Mouse (Mus musculus): ENCODE results near the gene Zfp142.
A peak's percentile ranks its signal among the peaks of the same experiment; 100 is the strongest.

The Zfp142 gene

DNA sequence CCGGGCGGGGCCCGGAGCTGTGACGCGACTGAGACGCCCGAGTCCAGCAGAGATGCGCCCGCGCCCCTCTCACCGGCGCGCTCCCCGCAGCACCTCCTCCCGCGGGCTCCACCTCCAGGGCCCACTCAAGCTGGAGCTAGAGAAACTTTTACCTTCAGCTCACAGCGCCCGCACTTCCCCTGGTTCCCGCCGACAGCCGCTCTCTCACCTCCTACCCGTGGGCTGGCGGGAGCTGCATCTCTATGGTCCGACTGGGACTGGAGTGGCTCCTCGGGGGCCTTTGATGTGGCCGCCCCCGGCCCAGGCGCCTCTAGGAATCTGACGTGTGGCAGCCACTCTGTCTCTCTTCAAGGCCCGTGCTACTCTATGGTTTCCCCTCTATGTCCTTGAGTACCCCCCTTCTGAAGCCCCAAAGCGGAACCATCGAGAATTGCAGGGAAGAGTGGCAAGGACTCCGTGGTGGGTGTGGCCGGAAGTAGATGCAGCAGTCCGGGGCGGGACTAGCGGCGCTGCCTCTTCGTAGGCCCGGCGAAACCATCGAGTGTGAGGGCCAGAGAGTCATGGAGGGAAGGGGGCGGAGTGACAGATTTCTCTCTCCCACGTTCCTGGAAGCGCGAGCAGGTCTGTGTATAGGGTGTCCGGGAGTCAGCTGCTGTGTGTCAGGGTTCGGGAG is at the start of gene Zfp142, which contains the start of gene Bcs1l:
TSS of gene Zfp142 (minus strand) at position 474 of the 673 bp plus-strand sequence.
TSS of gene Bcs1l (plus strand) at position 517 of the 673 bp plus-strand sequence.
- peak; percentile 98 for DNase-seq

DNA sequence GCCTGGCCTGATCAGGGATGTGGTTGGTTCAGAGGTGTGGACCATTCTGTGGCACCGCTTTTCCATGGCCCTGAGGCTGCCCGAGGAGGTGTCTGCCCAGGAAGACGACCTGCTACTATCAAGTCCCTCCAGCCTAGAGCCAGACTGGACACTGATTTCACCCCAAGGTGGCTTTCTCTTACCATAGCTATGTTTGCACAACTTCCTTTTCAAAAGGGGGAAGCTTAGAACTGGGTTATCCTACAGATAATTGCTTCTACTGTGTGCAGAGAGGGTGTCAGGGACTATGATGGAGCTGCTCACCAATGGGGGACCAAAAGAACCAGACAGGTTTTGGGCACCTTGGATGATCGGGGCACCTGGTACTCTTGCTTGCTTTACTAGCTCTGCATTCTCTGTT is 44.7 kb upstream of the Zfp142 start:
- DNase-seq = no peak

DNA sequence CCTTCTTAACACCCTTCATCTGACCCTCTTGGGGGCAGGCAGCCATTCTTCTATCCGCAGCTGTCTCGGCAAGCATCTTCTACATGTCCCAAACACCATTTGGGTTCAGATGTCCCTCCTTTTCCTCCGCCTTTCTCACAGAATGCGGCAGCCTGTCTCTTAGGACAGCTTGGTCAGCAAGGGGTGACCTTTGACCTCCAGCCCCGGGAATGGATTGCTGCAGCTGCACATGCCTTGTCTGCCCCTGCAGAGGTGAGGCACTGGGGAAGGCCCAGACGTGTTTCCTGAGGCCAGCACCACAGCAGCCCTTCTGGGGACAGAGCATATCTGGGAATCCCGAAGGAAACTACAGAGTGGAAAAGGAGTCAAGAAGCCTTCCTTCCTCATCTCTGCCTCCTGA is 40.0 kb upstream of the Zfp142 start:
- peak; percentile 13 for DNase-seq

- DNase-seq = no peak
Measured at GRCm38 (mm10) chr1:74626076-74626475, 38.0 kb upstream of the Zfp142 start.

- no peak for DNase-seq
Measured at GRCm38 (mm10) chr1:74624183-74624582, 36.1 kb upstream of the Zfp142 start.

DNA sequence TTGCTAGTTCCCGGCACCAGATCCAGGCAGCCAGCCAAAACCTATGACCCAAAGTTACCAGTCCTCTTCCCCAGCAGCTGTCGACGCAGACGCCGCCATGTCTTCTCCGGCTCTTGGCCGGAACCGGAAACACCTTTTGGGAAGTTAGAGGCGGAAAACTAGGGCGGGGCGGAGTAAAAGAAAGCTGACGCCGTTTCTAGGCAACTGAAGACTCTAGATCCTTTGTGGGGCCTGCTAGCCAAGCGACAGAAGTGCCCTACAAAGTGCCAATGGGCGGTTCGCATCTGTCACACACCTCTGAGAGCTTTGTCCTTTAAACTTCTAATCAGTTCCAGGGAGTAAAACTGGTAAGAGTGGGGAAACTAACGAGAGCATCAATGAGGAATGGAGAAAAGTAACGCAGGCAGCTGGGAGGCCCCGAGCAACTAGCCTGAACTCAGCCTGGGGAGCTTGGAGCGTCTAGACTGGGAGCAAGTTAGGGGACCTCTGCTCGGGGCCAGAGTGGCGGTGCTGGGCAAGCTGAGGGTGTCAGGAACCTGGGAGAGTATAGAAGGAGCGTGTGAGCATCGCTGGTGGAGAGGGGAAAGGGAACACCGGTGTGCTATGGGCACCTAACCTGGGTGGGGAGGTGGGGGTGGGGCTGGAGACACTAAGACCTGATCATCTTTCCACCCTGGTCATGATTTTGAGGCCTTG is 13.4 kb upstream of the Zfp142 start, which contains the start of the genes Rnf25 and Stk36:
TSS of gene Rnf25 (minus strand) at position 131 of the 696 bp plus-strand sequence.
TSS of gene Stk36 (plus strand) at position 179 of the 696 bp plus-strand sequence.
- DNase-seq = peak; percentile 86

DNA sequence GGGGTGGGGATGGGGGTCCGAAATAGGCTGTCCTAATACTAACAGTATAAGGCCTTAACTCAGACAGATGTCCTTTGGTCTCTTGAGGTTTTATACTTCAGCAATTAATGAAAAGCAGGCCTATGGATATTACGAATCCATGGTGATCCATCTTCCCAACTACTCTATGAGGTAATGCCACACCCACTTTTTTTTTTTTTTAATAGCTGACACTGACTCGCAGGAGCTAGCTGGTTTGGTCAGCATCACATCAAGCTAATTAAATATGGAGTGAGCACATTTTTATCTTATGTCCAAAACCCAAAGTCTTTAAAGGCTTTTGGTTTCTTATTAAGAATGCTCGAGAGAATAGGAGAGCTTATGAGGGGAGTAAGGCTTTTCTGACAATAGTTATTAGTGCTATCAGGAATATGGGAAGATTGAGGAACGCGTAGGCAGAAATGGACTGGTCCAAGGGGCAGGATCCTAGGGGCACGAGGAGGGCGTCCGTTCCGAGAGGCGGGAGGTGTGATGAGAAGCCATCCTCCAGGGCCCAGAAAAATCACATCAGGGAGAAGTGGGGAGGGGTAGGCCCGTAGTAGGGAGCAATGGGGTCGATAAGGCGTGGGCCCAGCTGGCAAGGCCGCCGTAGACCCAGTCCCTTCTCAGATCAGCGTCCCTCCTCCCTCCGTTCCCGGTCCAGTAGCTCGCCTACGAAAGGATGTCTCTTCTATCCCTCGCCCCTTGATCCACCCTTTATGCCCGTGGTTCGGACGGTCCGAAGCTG is 12.6 kb upstream of the Zfp142 start:
- DNase-seq = no peak

DNA sequence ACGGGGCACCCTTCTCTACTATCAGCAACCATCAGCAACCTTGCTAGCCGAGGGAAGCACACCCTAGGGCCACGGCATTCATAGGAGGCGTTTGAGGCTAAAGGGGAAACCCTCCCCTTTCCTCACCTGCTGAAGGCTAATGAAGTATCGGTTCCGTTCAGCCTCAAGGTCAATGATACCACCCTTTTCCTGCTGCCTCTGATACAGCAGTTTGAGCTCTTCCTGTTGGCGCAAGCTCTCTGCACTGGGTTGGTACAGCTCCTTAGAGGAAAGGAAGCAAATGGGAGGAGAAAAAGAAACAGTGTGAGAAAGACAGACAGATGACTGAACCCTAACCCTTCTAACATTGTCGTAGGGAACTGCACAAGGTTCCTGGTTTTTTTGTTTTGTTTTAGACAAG is 6.4 kb upstream of the Zfp142 start:
- DNase-seq = no peak

GRCm38 (mm10) chr1:74587233-74587772 is 743 bp downstream of the Zfp142 start:
- no peak for DNase-seq

GRCm38 (mm10) chr1:74584616-74585398 is 3.2 kb downstream of the Zfp142 start:
- no peak for DNase-seq

DNA sequence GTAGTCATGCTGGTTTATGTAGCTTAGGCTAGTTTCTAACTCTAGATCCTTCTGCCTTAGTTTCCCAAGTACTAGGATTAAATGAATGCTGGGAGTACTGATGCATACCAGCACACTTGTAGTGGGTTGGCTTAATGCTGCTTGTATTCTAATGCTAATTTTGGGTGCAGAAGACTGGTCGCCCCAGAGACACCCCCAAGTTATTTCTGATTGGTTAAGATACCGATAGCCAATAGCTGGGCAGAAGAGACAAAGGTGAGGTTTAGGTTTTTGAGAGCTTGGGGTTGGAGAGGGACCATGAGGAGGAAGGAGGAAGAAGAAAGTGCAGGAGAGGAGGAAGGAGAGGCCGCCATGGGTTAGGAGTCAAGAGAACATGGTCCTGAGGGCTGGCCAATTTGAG is 5.4 kb downstream of the Zfp142 start:
- DNase-seq = no peak

- DNase-seq = no peak
Measured at GRCm38 (mm10) chr1:74569739-74570719, 18.0 kb downstream of the Zfp142 start.

GRCm38 (mm10) chr1:74565834-74566233 is 22.2 kb downstream of the Zfp142 start:
- no peak for DNase-seq

DNA sequence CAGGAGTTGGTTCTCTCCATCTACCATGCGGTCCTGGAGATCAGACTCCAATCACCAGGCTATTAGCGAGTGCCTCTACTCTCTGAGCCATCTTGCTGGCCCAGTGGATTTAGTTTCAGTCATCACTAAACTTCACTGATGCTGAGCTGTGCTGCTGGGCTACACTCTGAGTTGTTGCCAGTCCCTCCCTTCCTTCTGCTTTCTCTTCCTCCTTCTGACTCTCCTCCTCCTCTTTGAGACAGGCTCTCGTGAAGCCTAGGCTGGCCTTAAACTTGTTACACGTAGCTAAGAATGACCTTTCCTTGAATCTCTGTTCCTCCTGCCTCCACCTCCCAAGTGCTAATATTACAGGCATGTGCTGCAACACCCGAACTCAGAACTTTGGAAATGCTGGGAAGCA is 29.0 kb downstream of the Zfp142 start:
- no peak for DNase-seq

- no peak for DNase-seq
Measured at GRCm38 (mm10) chr1:74544184-74544583, 43.9 kb downstream of the Zfp142 start, which contains the start of gene Usp37. TSS of gene Usp37 (minus strand) at chr1:74544284.

GRCm38 (mm10) chr1:74542451-74542961 is 45.5 kb downstream of the Zfp142 start, which contains the start of gene Plcd4:
TSS of gene Plcd4 (plus strand) at chr1:74542888.
- peak; percentile 29 for DNase-seq

GRCm38 (mm10) chr1:74538650-74539049 is 49.4 kb downstream of the Zfp142 start:
- DNase-seq = no peak

GRCm38 (mm10) chr1:74528589-74528988 is 59.5 kb downstream of the Zfp142 start:
- DNase-seq = no peak

DNA sequence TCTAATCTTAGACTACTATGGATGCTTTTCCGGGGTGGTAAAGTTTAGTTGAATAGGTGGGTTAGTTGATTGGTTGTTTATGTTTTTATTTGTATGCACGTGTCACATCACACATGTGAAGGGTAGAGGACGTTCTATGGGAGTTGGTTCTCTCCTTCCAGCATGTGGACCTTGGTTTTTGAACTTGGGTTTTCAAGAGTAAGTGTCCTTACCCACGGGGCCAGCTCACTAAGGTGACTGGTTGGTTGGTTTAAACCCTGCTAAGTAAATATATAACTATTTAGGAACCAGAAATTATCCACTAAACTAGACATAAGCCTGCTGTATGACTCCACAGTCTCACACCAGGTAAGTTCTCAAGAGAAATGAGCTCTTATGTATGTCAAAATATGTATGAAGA is 63.3 kb downstream of the Zfp142 start:
- no peak for DNase-seq

GRCm38 (mm10) chr1:74519875-74520274 is 68.2 kb downstream of the Zfp142 start:
- DNase-seq = no peak
